Mouse (Mus musculus) heart, embryonic 11.5 days (tissue): ENCODE measurements around the gene Gm49383. TPM values are rescaled to one million over a fixed set of nuclear protein-coding genes. Genes with fewer than 3 reads are reported as not detected.
A peak's percentile ranks its signal among the peaks of the same experiment; 100 is the strongest.
"Not testable (repeated sequence)": the region's sequence is repeated elsewhere in the genome, so short reads cannot be mapped to it uniquely, and the experiment has no call there.

ENCODE experiments used
- ATAC-seq: fragments of 200-750 bp; cut with Nextera tagmentation; replicated peaks from 2 replicates; pipeline ENCODE4 v1.8.0; 2017; ENCODE audit warnings: moderate library complexity; ENCODE audit not compliant: insufficient number of reproducible peaks, low FRiP score, low TSS enrichment
- H3K27ac ChIP-seq: fragments of 300-500 bp; sonication (generic); 2 replicates; pipeline ENCODE4 v1.5.1; 2014; ENCODE audit warnings: mild to moderate bottlenecking, low read depth, low read length
- H3K27me3 ChIP-seq: fragments of 300-500 bp; sonication (generic); 2 replicates; pipeline ENCODE4 v1.6.1; 2014; ENCODE audit warnings: mild to moderate bottlenecking, low read length, mixed read lengths; ENCODE audit not compliant: control insufficient read depth, insufficient read depth
- H3K36me3 ChIP-seq: fragments of 300-500 bp; sonication (generic); 2 replicates; pipeline ENCODE4 v1.6.1; 2014; ENCODE audit warnings: mild to moderate bottlenecking, low read length, moderate library complexity, mixed read lengths; ENCODE audit not compliant: control insufficient read depth, insufficient read depth
- H3K4me1 ChIP-seq: fragments of 300-500 bp; sonication (generic); 2 replicates; pipeline ENCODE4 v1.6.1; 2014; ENCODE audit warnings: low read length; ENCODE audit not compliant: control insufficient read depth, insufficient read depth
- H3K4me2 ChIP-seq: fragments of 300-500 bp; sonication (generic); 2 replicates; pipeline ENCODE4 v1.6.1; 2014; ENCODE audit warnings: mild to moderate bottlenecking, moderate library complexity
- H3K4me3 ChIP-seq: fragments of 300-500 bp; sonication (generic); 2 replicates; pipeline ENCODE4 v1.5.1; 2014; ENCODE audit warnings: low read depth, low read length
- H3K9ac ChIP-seq: fragments of 300-500 bp; sonication (generic); 2 replicates; pipeline ENCODE4 v1.6.1; 2014; ENCODE audit warnings: mild to moderate bottlenecking, low read depth, low read length, moderate library complexity
- H3K9me3 ChIP-seq: fragments of 300-500 bp; sonication (generic); replicated peaks from 2 replicates; pipeline ENCODE4 v1.6.1; 2016; ENCODE audit warnings: low read length; ENCODE audit not compliant: control insufficient read depth
- WGBS: fragments of 180-500 bp; shearing (Covaris S2); extraction: QIAGEN DNeasy Blood & Tissue Kit; methylation state at CpG from one replicate; pipeline ENCODE4 v1.1.7; 2014; ENCODE audit not compliant: insufficient replicate concordance; 5-methylcytosine and 5-hydroxymethylcytosine counted together
- polyA plus RNA-seq: library from polyadenylated mRNA; unstranded; fragments of >200 nt; fragmentation: Nextera tagmentation; extraction: Ambion mirVana; gene quantifications from 2 replicates; pipeline ENCODE4 v1.2.1, GENCODE M21; 2014

Gene Gm49383
- polyA plus RNA-seq, 1 experiment from 2014 or later, result 20.9 TPM

DNA sequence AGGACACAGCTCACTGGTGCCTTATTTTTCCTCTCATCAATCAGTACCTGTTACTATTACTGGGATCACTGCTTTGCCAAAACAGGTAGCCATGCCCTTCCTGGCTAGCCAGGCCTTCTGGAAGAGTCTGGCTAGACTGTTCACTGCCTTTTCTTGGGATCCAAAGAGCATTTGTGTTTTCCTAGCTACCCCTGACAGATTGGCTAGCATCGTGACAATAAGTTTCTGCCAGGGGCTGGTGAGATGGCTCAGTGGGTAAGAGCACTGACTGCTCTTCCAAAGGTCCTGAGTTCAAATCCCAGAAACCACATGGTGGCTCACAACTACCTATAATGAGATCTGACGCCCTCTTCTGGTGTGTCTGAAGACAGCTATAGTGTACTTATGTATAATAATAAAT, 36.2 kb downstream of the Gm49383 start:
- WGBS, result 77% methylated on average over 2 of the region's 2 CpGs
- H3K27me3 ChIP-seq, H3K9me3 ChIP-seq, H3K4me3 ChIP-seq, ATAC-seq, H3K27ac ChIP-seq, H3K4me1 ChIP-seq, H3K4me2 ChIP-seq, H3K9ac ChIP-seq: not testable (repeated sequence)
- peaks cover 18% of the 10 kb centered on the region for H3K36me3 ChIP-seq

DNA sequence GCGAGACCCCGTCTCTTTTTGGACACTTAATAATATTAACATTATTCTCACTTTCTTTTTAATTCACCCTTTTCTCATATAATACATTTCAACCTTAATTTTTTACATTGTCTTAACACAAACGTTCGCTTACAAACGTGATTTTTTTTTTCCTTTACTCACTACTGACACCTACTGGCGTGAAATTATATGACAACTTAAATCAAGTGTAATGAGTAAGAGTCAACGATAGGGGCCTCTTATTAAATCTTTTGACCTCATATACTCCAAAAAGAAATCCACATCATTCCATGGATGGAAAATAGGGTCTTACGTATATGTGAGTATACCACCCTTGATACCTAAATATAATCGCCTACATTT, 37.3 kb downstream of the Gm49383 start:
- Histone ChIP-seq H3K4me2 (peak overlapping the region; percentile 41), H3K27me3 (no peaks in the 10 kb centered on the region), H3K9me3 (no peaks in the 10 kb centered on the region), H3K36me3 (peaks cover 18% of the 10 kb centered on the region), H3K9ac (no peak overlapping the region), H3K27ac (no peak overlapping the region), H3K4me3 (peak overlapping the region; percentile 10; the same call in 1 of the 2 replicates), H3K4me1 (0 out of 2 replicates have a peak, but pooled peaks cover 3% of the 10 kb centered on the region)
- no peak for ATAC-seq
- 5% methylated on average over 9 of the region's 9 CpGs for WGBS

DNA sequence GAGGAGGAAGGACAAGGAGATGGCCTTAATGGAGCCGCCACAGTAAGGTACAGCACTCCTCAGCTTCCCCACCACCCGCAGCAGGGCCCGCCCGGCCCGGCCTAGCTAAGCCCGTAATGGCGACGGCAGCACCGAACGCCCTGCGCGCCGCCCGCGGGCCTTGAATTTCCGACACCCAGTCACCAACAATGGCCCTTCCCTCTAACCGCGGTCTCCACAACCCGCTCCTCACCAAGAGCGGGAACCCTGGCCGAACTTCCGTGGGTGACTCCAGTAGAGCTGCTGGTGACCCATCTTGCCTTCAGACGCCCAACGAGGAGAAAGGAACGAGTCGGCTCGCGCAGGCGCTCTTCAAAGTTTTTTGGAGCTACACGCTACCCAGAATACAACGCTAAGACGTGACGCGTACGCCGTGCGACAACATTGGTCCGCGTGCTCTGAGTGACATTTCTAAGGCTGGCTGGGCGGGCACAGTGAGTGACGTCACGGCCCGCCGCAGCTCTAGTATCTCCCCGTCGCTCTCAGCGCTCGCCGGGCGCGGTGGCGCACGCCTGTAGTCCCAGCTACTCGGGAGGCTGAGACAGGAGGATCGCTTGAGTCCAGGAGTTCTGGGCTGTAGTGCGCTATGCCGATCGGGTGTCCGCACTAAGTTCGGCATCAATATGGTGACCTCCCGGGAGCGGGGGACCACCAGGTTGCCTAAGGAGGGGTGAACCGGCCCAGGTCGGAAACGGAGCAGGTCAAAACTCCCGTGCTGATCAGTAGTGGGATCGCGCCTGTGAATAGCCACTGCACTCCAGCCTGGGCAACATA, 37.9 kb downstream of the Gm49383 start, which contains the start of gene Rps29:
Gene Rps29 (minus strand): TSS at position 422 of the 813 bp plus-strand sequence.
- Histone ChIP-seq H3K4me2 (peak within 1 kb of the TSS; percentile 74), H3K36me3 (peaks cover 18% of the 10 kb centered on the region), H3K9ac (peak within 1 kb of the TSS; percentile 95), H3K27ac (peak within 1 kb of the TSS; percentile 91), H3K4me3 (peak within 1 kb of the TSS; percentile 79)
- under 1% methylated on average over 56 of the region's 68 CpGs for WGBS
- ATAC-seq, result peak; percentile 98
- H3K9me3 ChIP-seq, H3K4me1 ChIP-seq, H3K27me3 ChIP-seq: not testable (repeated sequence)

DNA sequence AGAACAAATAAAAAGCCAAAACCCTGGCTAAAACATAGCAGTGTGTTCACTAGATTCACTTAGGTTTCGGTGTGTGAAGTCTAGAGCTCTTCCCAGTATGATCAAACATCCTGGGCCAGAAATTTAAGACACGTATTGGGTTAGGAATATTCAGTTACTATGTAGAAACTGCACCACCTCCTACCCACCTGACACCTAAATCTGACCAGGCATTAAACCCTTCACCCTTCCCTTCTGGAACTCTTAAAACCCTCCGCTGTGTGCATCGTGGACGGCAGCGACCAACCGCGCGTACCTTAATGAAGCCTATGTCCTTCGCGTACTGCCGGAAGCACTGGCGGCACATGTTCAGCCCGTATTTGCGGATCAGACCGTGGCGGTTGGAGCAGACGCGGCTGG, 38.5 kb downstream of the Gm49383 start:
- Histone ChIP-seq H3K9ac (peak overlapping the region; percentile 95), H3K4me1 (0 out of 2 replicates have a peak, but pooled peaks cover 3% of the 10 kb centered on the region), H3K9me3 (no peaks in the 10 kb centered on the region), H3K4me3 (peak overlapping the region; percentile 79), H3K27ac (peak overlapping the region; percentile 91), H3K36me3 (peaks cover 18% of the 10 kb centered on the region), H3K4me2 (peak overlapping the region; percentile 74), H3K27me3 (no peaks in the 10 kb centered on the region)
- peak; percentile 4; the same call in 1 of the 2 replicates for ATAC-seq
- under 1% methylated on average over 19 of the region's 19 CpGs for WGBS

DNA sequence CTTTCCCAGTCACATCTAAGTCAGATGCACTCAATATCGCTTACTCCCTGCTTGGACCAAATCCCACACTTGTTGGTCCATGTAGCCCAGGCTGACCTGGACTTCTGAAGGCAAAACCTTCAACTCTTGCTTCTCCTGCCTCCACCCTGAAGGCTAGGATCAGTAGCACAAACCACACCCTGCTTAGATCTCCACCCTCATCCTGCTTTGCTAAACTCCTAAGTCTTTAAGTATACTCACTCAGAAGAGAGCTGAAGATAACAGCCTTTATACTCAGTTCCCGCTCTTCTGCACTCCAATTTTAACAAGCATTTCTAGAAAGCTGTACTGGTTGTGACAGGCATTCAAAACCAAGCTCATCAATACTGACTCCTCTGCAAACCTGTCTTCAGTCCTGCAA, 39.8 kb downstream of the Gm49383 start:
- Histone ChIP-seq H3K4me3 (peak overlapping the region; percentile 79; the same call in 1 of the 2 replicates), H3K4me1 (0 out of 2 replicates have a peak, but pooled peaks cover 3% of the 10 kb centered on the region), H3K27ac (no peak overlapping the region), H3K9me3 (no peaks in the 10 kb centered on the region), H3K27me3 (no peaks in the 10 kb centered on the region), H3K9ac (no peak overlapping the region), H3K36me3 (peaks cover 18% of the 10 kb centered on the region), H3K4me2 (peak overlapping the region; percentile 74)
- no peak for ATAC-seq
- WGBS, result 91% methylated on average over 2 of the region's 2 CpGs

DNA sequence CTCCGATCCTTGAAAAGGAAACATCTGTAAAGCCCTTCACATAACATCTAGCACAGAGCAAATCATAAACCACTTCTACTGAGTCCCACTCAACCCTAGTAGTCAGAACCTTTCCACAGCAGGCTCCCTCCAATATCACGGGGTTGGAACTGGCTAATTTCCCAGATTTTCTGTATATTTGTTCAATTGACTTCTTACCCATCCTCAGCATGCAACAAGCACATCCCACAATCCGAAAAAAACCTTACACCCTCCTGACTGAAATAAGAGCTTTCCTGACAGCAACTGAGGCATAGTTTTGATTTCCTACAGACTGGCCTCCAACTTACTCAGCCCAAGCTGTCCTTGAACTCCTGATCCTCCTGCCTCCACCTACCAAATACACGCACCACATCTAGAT, 40.5 kb downstream of the Gm49383 start:
- H3K4me2 ChIP-seq, result no peak overlapping the region
- ATAC-seq, result no peak
- peaks cover 18% of the 10 kb centered on the region for H3K36me3 ChIP-seq
- 81% methylated on average over 4 of the region's 4 CpGs for WGBS
- no peak overlapping the region for H3K4me3 ChIP-seq
- 0 out of 2 replicates have a peak, but pooled peaks cover 3% of the 10 kb centered on the region for H3K4me1 ChIP-seq
- H3K27ac ChIP-seq, result no peak overlapping the region
- H3K27me3 ChIP-seq, result no peaks in the 10 kb centered on the region
- no peaks in the 10 kb centered on the region for H3K9me3 ChIP-seq
- H3K9ac ChIP-seq, result no peak overlapping the region

DNA sequence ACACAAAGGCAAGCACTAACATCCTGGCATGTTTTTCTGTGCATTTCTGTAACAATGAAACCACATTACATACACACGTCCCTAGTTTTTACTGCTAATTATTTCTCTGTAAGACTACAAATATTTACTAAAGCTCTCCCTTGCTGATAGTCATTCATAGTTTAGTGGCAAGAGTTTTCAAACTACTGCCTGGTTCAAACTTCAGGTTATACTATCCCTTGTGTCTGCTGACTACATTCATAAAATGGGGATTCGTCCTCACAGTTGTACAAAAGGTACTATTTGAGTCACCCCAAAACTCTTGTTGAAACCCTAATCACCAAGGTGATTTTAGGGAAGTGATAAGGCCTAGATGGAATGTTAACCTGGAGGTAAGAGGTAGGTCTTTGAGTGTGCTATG, 41.0 kb downstream of the Gm49383 start:
- no peak overlapping the region for H3K27ac ChIP-seq
- no peaks in the 10 kb centered on the region for H3K27me3 ChIP-seq
- WGBS, result 77% methylated on average over 2 of the region's 2 CpGs
- H3K4me1 ChIP-seq, result 0 out of 2 replicates have a peak, but pooled peaks cover 3% of the 10 kb centered on the region
- no peak overlapping the region for H3K4me2 ChIP-seq
- no peak for ATAC-seq
- H3K9me3 ChIP-seq, result no peaks in the 10 kb centered on the region
- no peak overlapping the region for H3K4me3 ChIP-seq
- peaks cover 18% of the 10 kb centered on the region for H3K36me3 ChIP-seq
- no peak overlapping the region for H3K9ac ChIP-seq

DNA sequence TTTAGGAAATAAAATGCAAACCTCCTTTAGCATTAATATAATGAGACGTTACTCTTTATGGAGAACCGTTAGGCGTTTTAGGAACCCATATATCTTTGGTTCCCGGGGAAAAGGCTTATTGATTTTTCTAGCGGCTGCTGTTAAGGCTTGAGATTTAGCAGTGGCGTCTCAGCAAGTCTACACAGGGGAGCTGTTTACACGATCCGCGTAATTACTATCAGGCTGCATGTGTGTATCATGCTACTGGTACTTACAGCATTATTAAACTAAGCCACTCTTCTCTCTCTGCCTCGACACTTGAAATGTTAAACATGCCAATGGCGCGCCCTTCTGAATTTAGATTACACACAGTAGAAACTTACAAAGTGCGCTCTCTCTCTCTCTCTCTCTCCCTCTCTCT, 46.9 kb downstream of the Gm49383 start:
- 0 out of 2 replicates have a peak, but pooled peaks cover 3% of the 10 kb centered on the region for H3K4me1 ChIP-seq
- no peaks in the 10 kb centered on the region for H3K27me3 ChIP-seq
- H3K36me3 ChIP-seq, result no peaks in the 10 kb centered on the region
- no peak overlapping the region for H3K4me2 ChIP-seq
- no peak overlapping the region for H3K27ac ChIP-seq
- WGBS, result 78% methylated on average over 13 of the region's 13 CpGs
- H3K4me3 ChIP-seq, result no peak overlapping the region
- no peak overlapping the region for H3K9ac ChIP-seq
- no peak for ATAC-seq
- H3K9me3 ChIP-seq, result no peaks in the 10 kb centered on the region
